Mouse (Mus musculus): ENCODE results near the gene Ppp3cb. TPM values are rescaled to one million over a fixed set of nuclear protein-coding genes. Genes with fewer than 3 reads are reported as not detected.

Ppp3cb gene
- polyA plus RNA-seq, 1 experiment from 2014 or later: 59.8 TPM

Other genes with a start within 250 kb of the Ppp3cb start
- gene Ecd, start 198.5 kb downstream of the Ppp3cb start, polyA plus RNA-seq (2015; fragmentation: Nextera tagmentation; extraction: Ambion mirVana): 53.6 and 55.6 TPM in 2 replicates
- 38.3 and 40.7 TPM in 2 replicates for gene Fam149b, start 198.4 kb downstream of the Ppp3cb start, polyA plus RNA-seq (2015; fragmentation: Nextera tagmentation; extraction: Ambion mirVana)
- 213 and 220 TPM in 2 replicates for gene Dnajc9, start 157.7 kb downstream of the Ppp3cb start, polyA plus RNA-seq (2015; fragmentation: Nextera tagmentation; extraction: Ambion mirVana)
- 93.6 and 101 TPM in 2 replicates for gene Mrps16, start 152.9 kb downstream of the Ppp3cb start, polyA plus RNA-seq (2015; fragmentation: Nextera tagmentation; extraction: Ambion mirVana)
- gene Cfap70, start 94.3 kb downstream of the Ppp3cb start, polyA plus RNA-seq (2015; fragmentation: Nextera tagmentation; extraction: Ambion mirVana): 0.19 and 0.31 TPM in 2 replicates
- 36.1 and 37.4 TPM in 2 replicates for gene Anxa7, start 66.4 kb downstream of the Ppp3cb start, polyA plus RNA-seq (2015; fragmentation: Nextera tagmentation; extraction: Ambion mirVana)
- 1.3 and 1.9 TPM in 2 replicates for gene Mss51, start 49.7 kb downstream of the Ppp3cb start, polyA plus RNA-seq (2015; fragmentation: Nextera tagmentation; extraction: Ambion mirVana)
- gene Usp54, start 94.5 kb upstream of the Ppp3cb start, polyA plus RNA-seq (2015; fragmentation: Nextera tagmentation; extraction: Ambion mirVana): 7.3 and 9.1 TPM in 2 replicates
- 2.4 and 2.8 TPM in 2 replicates for gene Myoz1, start 110.0 kb upstream of the Ppp3cb start, polyA plus RNA-seq (2015; fragmentation: Nextera tagmentation; extraction: Ambion mirVana)
- 19.6 and 20.8 TPM in 2 replicates for gene Synpo2l, start 121.8 kb upstream of the Ppp3cb start, polyA plus RNA-seq (2015; fragmentation: Nextera tagmentation; extraction: Ambion mirVana)
- gene Sec24c, start 127.7 kb upstream of the Ppp3cb start, polyA plus RNA-seq (2015; fragmentation: Nextera tagmentation; extraction: Ambion mirVana): 85.0 and 90.7 TPM in 2 replicates
- gene Fut11, start 148.4 kb upstream of the Ppp3cb start, polyA plus RNA-seq (2015; fragmentation: Nextera tagmentation; extraction: Ambion mirVana): 27.4 and 28.5 TPM in 2 replicates
- 194 and 196 TPM in 2 replicates for gene Chchd1, start 156.4 kb upstream of the Ppp3cb start, polyA plus RNA-seq (2015; fragmentation: Nextera tagmentation; extraction: Ambion mirVana)
- gene Zswim8, start 161.0 kb upstream of the Ppp3cb start, polyA plus RNA-seq (2015; fragmentation: Nextera tagmentation; extraction: Ambion mirVana): 40.3 and 43.1 TPM in 2 replicates
- 27.9 and 30.5 TPM in 2 replicates for gene Ndst2, start 188.0 kb upstream of the Ppp3cb start, polyA plus RNA-seq (2015; fragmentation: Nextera tagmentation; extraction: Ambion mirVana)
- gene Camk2g, start 247.5 kb upstream of the Ppp3cb start, polyA plus RNA-seq (2015; fragmentation: Nextera tagmentation; extraction: Ambion mirVana): 63.5 and 74.6 TPM in 2 replicates

All from limb, embryonic 13.5 days (tissue).